Mouse (Mus musculus): ENCODE measurements around the gene Gm49337. TPM values are rescaled to one million over a fixed set of nuclear protein-coding genes. Genes with fewer than 3 reads are reported as not detected.

The Gm49337 gene
- polyA plus RNA-seq, 1 experiment from 2014 or later, result not detected

- Histone ChIP-seq H3K27me3 (replicated peaks) (no peaks in the 10 kb centered on the region), H3K36me3 (no peaks in the 10 kb centered on the region), H3K27ac (no peak overlapping the region), H3K4me3 (replicated peaks) (no peak overlapping the region), H3K4me1 (replicated peaks) (no peaks in the 10 kb centered on the region), H3K4me2 (replicated peaks) (no peak overlapping the region), H3K9me3 (no peaks in the 10 kb centered on the region), H3K9ac (no peak overlapping the region)
- WGBS, result 89% methylated on average over 12 of the region's 12 CpGs
- no peak for ATAC-seq
These were observed 120.1 kb downstream of the Gm49337 start for GRCm38 (mm10) chr4:116293296-116293695.

GRCm38 (mm10) chr4:116300878-116301355 is 127.7 kb downstream of the Gm49337 start:
- H3K9ac ChIP-seq, result no peak overlapping the region
- no peak overlapping the region for H3K27ac ChIP-seq
- no peaks in the 10 kb centered on the region for H3K4me1 ChIP-seq (replicated peaks)
- WGBS, result 56% methylated on average over 4 of the region's 4 CpGs
- no peak for ATAC-seq
- H3K9me3 ChIP-seq, result no peaks in the 10 kb centered on the region
- no peak overlapping the region for H3K4me2 ChIP-seq (replicated peaks)
- H3K4me3 ChIP-seq (replicated peaks), result no peak overlapping the region
- no peaks in the 10 kb centered on the region for H3K36me3 ChIP-seq
- no peaks in the 10 kb centered on the region for H3K27me3 ChIP-seq (replicated peaks)

DNA sequence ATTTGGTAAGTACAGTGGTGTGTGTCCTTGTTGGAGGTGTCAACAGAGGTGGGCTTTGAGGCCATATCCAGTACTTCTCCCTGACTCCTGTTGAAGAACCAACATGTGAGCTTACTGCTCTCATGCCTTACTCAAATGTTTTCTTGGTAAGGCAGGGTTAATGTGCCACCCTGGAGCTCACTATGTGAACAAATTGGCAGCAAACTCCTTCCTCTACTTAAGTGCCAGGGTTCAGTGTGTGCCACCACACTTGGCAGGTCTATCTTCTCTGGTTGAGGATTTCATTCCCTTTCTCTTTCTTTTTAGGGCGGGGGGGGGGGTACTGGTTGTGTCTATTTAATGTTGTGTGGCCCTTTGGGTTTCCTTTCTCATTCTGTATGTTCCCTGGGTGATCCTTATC is 131.4 kb downstream of the Gm49337 start:
- peaks cover 20% of the 10 kb centered on the region for H3K36me3 ChIP-seq

GRCm38 (mm10) chr4:116317575-116317974 is 144.4 kb downstream of the Gm49337 start:
- ATAC-seq, result no peak
- H3K4me1 ChIP-seq (replicated peaks), result no peaks in the 10 kb centered on the region
- 91% methylated on average over 4 of the region's 4 CpGs for WGBS
- H3K9me3 ChIP-seq, result no peaks in the 10 kb centered on the region
- H3K27me3 ChIP-seq (replicated peaks), result no peaks in the 10 kb centered on the region
- H3K4me3 ChIP-seq (replicated peaks), result no peak overlapping the region
- no peak overlapping the region for H3K4me2 ChIP-seq (replicated peaks)
- peaks cover 42% of the 10 kb centered on the region for H3K36me3 ChIP-seq
- H3K27ac ChIP-seq, result no peak overlapping the region
- no peak overlapping the region for H3K9ac ChIP-seq

More for the DNA sequence above, 131.4 kb downstream of the Gm49337 start:
- no peak for ATAC-seq
- 25% methylated on average over 1 of the region's 1 CpGs for WGBS
- Histone ChIP-seq H3K4me3 (replicated peaks) (no peak overlapping the region), H3K9me3 (no peaks in the 10 kb centered on the region), H3K4me2 (replicated peaks) (no peak overlapping the region), H3K27me3 (replicated peaks) (no peaks in the 10 kb centered on the region), H3K9ac (no peak overlapping the region), H3K4me1 (replicated peaks) (no peaks in the 10 kb centered on the region), H3K27ac (no peak overlapping the region)

GRCm38 (mm10) chr4:116322127-116322526 is 148.9 kb downstream of the Gm49337 start:
- Histone ChIP-seq H3K4me3 (replicated peaks) (no peak overlapping the region), H3K4me1 (replicated peaks) (no peaks in the 10 kb centered on the region), H3K27ac (no peak overlapping the region), H3K9me3 (no peaks in the 10 kb centered on the region), H3K27me3 (replicated peaks) (no peaks in the 10 kb centered on the region), H3K36me3 (peaks cover 26% of the 10 kb centered on the region), H3K4me2 (replicated peaks) (no peak overlapping the region), H3K9ac (no peak overlapping the region)
- ATAC-seq, result no peak
- WGBS, result 86% methylated on average over 6 of the region's 6 CpGs

GRCm38 (mm10) chr4:116329256-116329655 is 156.1 kb downstream of the Gm49337 start:
- Histone ChIP-seq H3K9me3 (no peaks in the 10 kb centered on the region), H3K4me3 (replicated peaks) (no peak overlapping the region), H3K4me2 (replicated peaks) (no peak overlapping the region), H3K36me3 (no peaks in the 10 kb centered on the region), H3K9ac (no peak overlapping the region), H3K4me1 (replicated peaks) (no peaks in the 10 kb centered on the region), H3K27ac (no peak overlapping the region), H3K27me3 (replicated peaks) (no peaks in the 10 kb centered on the region)
- WGBS, result 94% methylated on average over 3 of the region's 3 CpGs
- no peak for ATAC-seq

DNA sequence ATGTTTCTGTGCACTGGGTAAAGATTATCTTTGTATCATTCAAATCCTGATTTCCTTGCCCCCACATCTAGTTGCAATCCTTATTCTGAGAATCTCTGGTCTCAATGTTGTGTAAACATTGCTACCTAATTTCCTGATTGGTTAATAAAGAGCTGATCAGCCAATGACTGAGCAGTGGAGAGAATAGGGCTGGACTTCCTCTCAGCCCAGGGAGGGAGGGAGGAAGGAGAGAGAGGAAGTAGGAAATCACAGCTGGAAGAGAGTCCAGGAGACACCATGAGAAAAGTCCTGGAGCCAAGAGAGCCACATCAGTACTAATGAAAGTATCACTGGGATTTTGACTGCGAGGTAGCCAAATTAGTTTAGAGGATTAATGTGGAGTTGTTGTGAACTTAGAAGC is 163.1 kb downstream of the Gm49337 start:
- 85% methylated on average over 1 of the region's 1 CpGs for WGBS
- Histone ChIP-seq H3K9me3 (no peaks in the 10 kb centered on the region), H3K27me3 (replicated peaks) (no peaks in the 10 kb centered on the region), H3K9ac (no peak overlapping the region), H3K27ac (no peak overlapping the region), H3K4me2 (replicated peaks) (no peak overlapping the region), H3K4me1 (replicated peaks) (no peaks in the 10 kb centered on the region), H3K36me3 (no peaks in the 10 kb centered on the region), H3K4me3 (replicated peaks) (no peak overlapping the region)
- no peak for ATAC-seq

- Histone ChIP-seq H3K27me3 (replicated peaks) (no peaks in the 10 kb centered on the region), H3K4me1 (replicated peaks) (no peaks in the 10 kb centered on the region), H3K36me3 (no peaks in the 10 kb centered on the region), H3K4me3 (replicated peaks) (no peak overlapping the region), H3K4me2 (replicated peaks) (no peak overlapping the region), H3K27ac (no peak overlapping the region), H3K9me3 (no peaks in the 10 kb centered on the region), H3K9ac (no peak overlapping the region)
- ATAC-seq, result no peak
These were observed 168.9 kb downstream of the Gm49337 start for GRCm38 (mm10) chr4:116342119-116342518.

Other genes starting within 250 kb of the Gm49337 start
- gene Dmbx1, start 233.5 kb upstream of the Gm49337 start, polyA plus RNA-seq (2015; fragmentation: Nextera tagmentation; extraction: Ambion mirVana), result not detected in 2 replicates
- 48.2 and 57.6 TPM in 2 replicates for gene Faah, start 155.5 kb upstream of the Gm49337 start, polyA plus RNA-seq (2015; fragmentation: Nextera tagmentation; extraction: Ambion mirVana)
- 30.1 and 31.0 TPM in 2 replicates for gene Nsun4, start 119.5 kb upstream of the Gm49337 start, polyA plus RNA-seq (2015; fragmentation: Nextera tagmentation; extraction: Ambion mirVana)
- gene Uqcrh, start 98.3 kb upstream of the Gm49337 start, polyA plus RNA-seq (2015; fragmentation: Nextera tagmentation; extraction: Ambion mirVana), result 636 and 732 TPM in 2 replicates
- gene Lrrc41, start 98.1 kb upstream of the Gm49337 start, polyA plus RNA-seq (2015; fragmentation: Nextera tagmentation; extraction: Ambion mirVana), result 70.9 and 71.6 TPM in 2 replicates
- gene Rad54l, start 49.7 kb upstream of the Gm49337 start, polyA plus RNA-seq (2015; fragmentation: Nextera tagmentation; extraction: Ambion mirVana), result 26.7 and 27.1 TPM in 2 replicates
- 45.8 and 48.0 TPM in 2 replicates for gene Pomgnt1, start 49.5 kb upstream of the Gm49337 start, polyA plus RNA-seq (2015; fragmentation: Nextera tagmentation; extraction: Ambion mirVana)
- gene Lurap1, start 22.0 kb upstream of the Gm49337 start, polyA plus RNA-seq (2015; fragmentation: Nextera tagmentation; extraction: Ambion mirVana), result 1.5 and 1.6 TPM in 2 replicates
- 35.7 and 43.6 TPM in 2 replicates for gene Tspan1, start 5.8 kb upstream of the Gm49337 start, polyA plus RNA-seq (2015; fragmentation: Nextera tagmentation; extraction: Ambion mirVana)
- not detected in 2 replicates for gene 1700042G07Rik, start within 50 bp of the Gm49337 start, polyA plus RNA-seq (2015; fragmentation: Nextera tagmentation; extraction: Ambion mirVana)
- 7.0 and 7.9 TPM in 2 replicates for gene Pik3r3, start 48.2 kb downstream of the Gm49337 start, polyA plus RNA-seq (2015; fragmentation: Nextera tagmentation; extraction: Ambion mirVana)